In the genomic region with DNA sequence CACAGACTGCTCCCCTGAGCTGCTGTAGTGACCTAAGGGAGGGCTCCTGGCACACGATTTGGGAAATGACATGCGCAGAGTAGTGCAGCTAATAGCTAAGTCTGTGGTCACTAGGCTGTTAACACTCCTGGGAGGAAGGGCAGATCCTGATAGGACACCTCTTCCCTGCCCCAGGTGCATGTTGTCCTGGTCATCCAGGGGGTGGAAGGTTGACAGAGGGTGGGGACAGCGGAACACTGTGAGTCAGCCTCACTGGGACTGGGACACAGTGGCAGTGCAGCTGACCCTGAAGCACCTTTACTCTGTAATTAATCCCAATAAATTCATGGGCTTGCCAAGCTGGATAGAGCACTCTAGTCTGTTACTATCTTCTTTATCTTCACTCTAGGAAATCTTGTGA, we compare ENCODE assay signal across 20 mouse cellular contexts. TPM values are rescaled to one million over a fixed set of nuclear protein-coding genes. Genes with fewer than 3 reads are reported as not detected.
DNase-seq lines count a peak whose midpoint lies in the region; ATAC-seq and TF ChIP-seq lines count a peak whose summit lies in the region.
"Had no signal": no experiment of that assay in that cellular context is flagged by ENCODE, and none has a peak within 500 bp of the region (broad histone marks: within the 10 kb centered on the region; RNA-seq: fewer than 3 reads in every experiment).

No protein-coding gene starts in this region.

- H3K27me3 ChIP-seq in liver, embryonic 12.5 days (replicated peaks), result no peaks in the 10 kb centered on the region
- H3K27me3 ChIP-seq in stomach, postnatal 0 days (ENCODE audit: control insufficient read depth, insufficient read depth, low read length), result no peaks in the 10 kb centered on the region
- H3K27me3 ChIP-seq: forebrain, embryonic 13.5 days; hindbrain, embryonic 12.5 days; hindbrain, embryonic 15.5 days had no signal

- no peak overlapping the region for H3K4me2 ChIP-seq in liver, embryonic 12.5 days
- no peak overlapping the region for H3K4me2 ChIP-seq in stomach, postnatal 0 days (replicated peaks; ENCODE audit: low read depth)
- H3K4me2 ChIP-seq: forebrain, embryonic 13.5 days; heart, embryonic 11.5 days; hindbrain, embryonic 12.5 days; hindbrain, embryonic 15.5 days had no signal

- no peak for TF ChIP-seq EP300 in stomach, postnatal 0 days (optimal IDR thresholded peaks at IDR 0.05)

- H3K27ac ChIP-seq in liver, embryonic 12.5 days, result no peak overlapping the region
- H3K27ac ChIP-seq in stomach, postnatal 0 days (replicated peaks), result no peak overlapping the region
- H3K27ac ChIP-seq: forebrain, embryonic 10.5 days; forebrain, embryonic 13.5 days; hindbrain, embryonic 12.5 days; hindbrain, embryonic 15.5 days had no signal

- no peak overlapping the region for H3K4me3 ChIP-seq in liver, embryonic 12.5 days
- H3K4me3 ChIP-seq in stomach, postnatal 0 days (ENCODE audit: low read depth, low read length), result no peak overlapping the region
- H3K4me3 ChIP-seq: forebrain, embryonic 10.5 days; forebrain, embryonic 13.5 days; hindbrain, embryonic 12.5 days; hindbrain, embryonic 15.5 days had no signal

- H3K9me3 ChIP-seq in liver, embryonic 12.5 days (replicated peaks), result no peaks in the 10 kb centered on the region
- no peaks in the 10 kb centered on the region for H3K9me3 ChIP-seq in stomach, postnatal 0 days (ENCODE audit: control insufficient read depth, low read length)
- H3K9me3 ChIP-seq: forebrain, embryonic 10.5 days; forebrain, embryonic 13.5 days; hindbrain, embryonic 12.5 days; hindbrain, embryonic 15.5 days had no signal

- DNase-seq in liver, result no peak
- peak; percentile 22 for DNase-seq in urinary bladder, postnatal 14 days (ENCODE audit: low spot score)
- no peak for DNase-seq in urinary bladder, postnatal 4 days (ENCODE audit: low spot score in 2 of 2)
- DNase-seq in stomach, postnatal 0 days (ENCODE audit: low spot score), result peak; percentile 57
- no peak for DNase-seq in gastrocnemius, postnatal 25 days
- DNase-seq: adrenal gland, adult 8-10 months; adrenal gland, postnatal 36 days; cerebellum, adult 18-20 months; cerebellum, adult 9-10 months; cerebellum, postnatal 14 days; gastrocnemius, postnatal 10 days; heart, adult 11 months had no signal

- TF ChIP-seq CTCF in stomach, postnatal 0 days (IDR thresholded peaks at IDR 0.05; ENCODE audit: low read depth), result no peak

- no peak overlapping the region for H3K9ac ChIP-seq in liver, embryonic 12.5 days
- H3K9ac ChIP-seq in stomach, postnatal 0 days (ENCODE audit: low read length), result no peak overlapping the region
- H3K9ac ChIP-seq: forebrain, embryonic 13.5 days; hindbrain, embryonic 12.5 days; hindbrain, embryonic 15.5 days had no signal

- 66% methylated on average over 3 of the region's 3 CpGs for WGBS in liver, embryonic 12.5 days (ENCODE audit: insufficient replicate concordance)
- 77% methylated on average over 3 of the region's 3 CpGs for WGBS in stomach, postnatal 0 days

- peaks cover 26% of the 10 kb centered on the region for H3K4me1 ChIP-seq in liver, embryonic 12.5 days
- H3K4me1 ChIP-seq in stomach, postnatal 0 days (replicated peaks; ENCODE audit: control insufficient read depth, insufficient read depth), result no peaks in the 10 kb centered on the region
- H3K4me1 ChIP-seq: forebrain, embryonic 10.5 days; forebrain, embryonic 13.5 days; hindbrain, embryonic 12.5 days; hindbrain, embryonic 15.5 days had no signal

- ATAC-seq in liver, embryonic 12.5 days, result 0 out of 2 replicates have a peak, but pooled peaks have one; percentile 27
- ATAC-seq in stomach, postnatal 0 days (ENCODE audit: low FRiP score, low TSS enrichment), result peak; percentile 93
- ATAC-seq: CD4-positive, CD25-positive, alpha-beta regulatory T cell, adult 4 months; forebrain, embryonic 13.5 days; forebrain, embryonic 16.5 days had no signal

- H3K36me3 ChIP-seq in liver, embryonic 12.5 days, result no peaks in the 10 kb centered on the region
- no peaks in the 10 kb centered on the region for H3K36me3 ChIP-seq in stomach, postnatal 0 days (ENCODE audit: control insufficient read depth, insufficient read depth, low read length)
- H3K36me3 ChIP-seq: forebrain, embryonic 10.5 days; hindbrain, embryonic 12.5 days; hindbrain, embryonic 15.5 days had no signal

RNA-seq across cellular contexts. Expression of a gene that starts 39.5 kb away (rescaled TPM):
- 4.8 and 5.5 TPM in 2 replicates for polyA plus RNA-seq in liver, embryonic 12.5 days (2016; fragmentation: Nextera tagmentation; extraction: Ambion mirVana)
- polyA plus RNA-seq in stomach, postnatal 0 days (2015; fragmentation: Nextera tagmentation; extraction: Ambion mirVana), result 15.1 and 18.4 TPM in 2 replicates
- total RNA-seq in gastrocnemius, postnatal 25 days (2021), result 1 to 10 TPM; 2.1 to 2.4 TPM

Comparison
In these comparisons a context has a peak if more than half of its experiments do, and no peak if none do; other contexts are left out.
1. DNase-seq: peak in urinary bladder, postnatal 14 days (single experiment) and stomach, postnatal 0 days (single experiment); none in liver (single experiment), urinary bladder, postnatal 4 days (0 of 2) and gastrocnemius, postnatal 25 days (single experiment).